Mouse (Mus musculus) layer of hippocampus, adult 8-10 months (tissue): Measurements from ENCODE around the gene Fam131b. TPM values are rescaled to one million over a fixed set of nuclear protein-coding genes. Genes with fewer than 3 reads are reported as not detected.

ENCODE experiments used
- DNase-seq, 2 experiments: peaks; one replicate each; pipeline ENCODE4 v3.0.0; 2022; ENCODE audit warnings: low spot score in 2 of 2
- total RNA-seq, 4 experiments: library from RNA; stranded (reverse); gene quantifications; 2 replicates each; pipeline ENCODE4 v1.2.4; 2022

Gene Fam131b
- 10 to 100 TPM; 72.3 to 80.0 (median 75.9) TPM for total RNA-seq

DNA sequence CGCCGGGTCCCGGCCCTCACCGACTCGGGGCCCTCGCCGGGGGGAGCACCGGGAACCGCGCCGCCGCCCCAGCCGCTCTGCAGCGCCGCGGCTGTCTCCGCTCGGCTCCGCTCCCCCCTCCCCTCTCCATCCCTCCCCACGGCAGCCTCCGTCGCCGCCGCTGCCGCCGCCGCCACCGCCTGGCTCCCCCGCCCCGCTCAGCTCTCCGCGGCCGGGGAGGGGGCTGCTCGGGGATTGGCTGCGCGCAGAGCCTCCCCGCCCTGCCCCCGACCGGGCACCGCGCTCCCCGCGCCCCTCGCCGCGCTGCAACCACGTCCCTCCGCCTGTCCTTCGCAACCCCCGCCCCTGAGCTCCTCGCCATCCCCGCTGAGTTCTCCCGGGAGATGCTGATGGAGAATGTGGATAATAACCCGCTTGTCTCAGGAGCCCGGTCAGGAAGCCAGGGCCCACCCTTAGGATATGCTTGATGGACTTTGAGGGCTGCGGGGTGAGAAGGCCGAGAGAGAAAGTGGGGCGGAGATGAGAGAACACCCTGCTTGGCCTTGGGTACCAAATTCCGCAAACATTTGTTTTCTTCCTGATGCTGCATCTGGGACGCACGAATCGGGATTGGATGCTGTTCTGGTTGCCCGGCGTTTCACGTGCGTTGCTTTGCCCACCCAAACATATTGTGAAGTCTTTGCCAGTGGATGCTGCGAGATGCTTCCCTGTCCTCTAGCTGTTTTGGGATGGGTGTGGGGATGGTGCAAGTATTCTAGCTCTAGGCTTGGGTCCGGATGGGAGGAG, at the start of gene Fam131b:
Gene Fam131b, minus strand, starts transcription at position 162 of the 786 bp plus-strand sequence.
- peak; percentile 45 to 63 for DNase-seq

DNA sequence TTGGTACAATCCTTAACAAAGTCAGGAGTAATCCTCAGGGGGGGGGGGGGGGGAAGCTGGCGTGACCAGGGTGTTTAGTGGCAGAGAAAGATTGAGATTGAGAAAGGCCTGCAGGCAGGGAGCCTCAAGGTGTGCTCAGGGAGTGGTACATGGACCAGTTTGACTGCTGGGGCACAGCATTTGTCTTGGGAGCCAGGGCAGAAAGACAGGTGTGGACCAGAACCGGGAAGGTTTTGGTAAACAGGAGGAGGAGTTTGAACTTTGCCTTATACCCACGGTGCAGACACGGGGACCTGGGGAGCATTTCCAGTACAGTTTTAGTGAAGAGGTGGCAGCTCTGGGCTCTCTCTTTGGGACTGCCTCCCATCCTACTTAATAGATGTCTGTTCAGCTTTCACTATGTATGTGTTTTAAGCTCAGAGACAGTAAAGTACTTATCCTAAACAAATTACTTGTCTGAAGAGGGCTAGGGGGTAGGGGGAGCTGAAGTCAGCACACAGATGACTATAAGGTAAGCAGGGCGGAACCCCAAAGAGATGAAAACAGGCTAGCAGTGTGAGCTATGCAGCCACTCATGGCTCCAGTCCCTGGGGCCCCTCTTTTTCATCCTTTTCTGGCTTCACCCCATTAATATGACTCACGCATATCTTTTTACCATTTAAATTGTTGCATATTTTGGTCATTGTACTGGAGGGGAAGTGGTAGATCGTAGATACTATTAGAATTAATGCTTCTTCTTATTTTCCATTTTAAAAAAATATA, 49.4 kb upstream of the Fam131b start:
- no peak for DNase-seq

DNA sequence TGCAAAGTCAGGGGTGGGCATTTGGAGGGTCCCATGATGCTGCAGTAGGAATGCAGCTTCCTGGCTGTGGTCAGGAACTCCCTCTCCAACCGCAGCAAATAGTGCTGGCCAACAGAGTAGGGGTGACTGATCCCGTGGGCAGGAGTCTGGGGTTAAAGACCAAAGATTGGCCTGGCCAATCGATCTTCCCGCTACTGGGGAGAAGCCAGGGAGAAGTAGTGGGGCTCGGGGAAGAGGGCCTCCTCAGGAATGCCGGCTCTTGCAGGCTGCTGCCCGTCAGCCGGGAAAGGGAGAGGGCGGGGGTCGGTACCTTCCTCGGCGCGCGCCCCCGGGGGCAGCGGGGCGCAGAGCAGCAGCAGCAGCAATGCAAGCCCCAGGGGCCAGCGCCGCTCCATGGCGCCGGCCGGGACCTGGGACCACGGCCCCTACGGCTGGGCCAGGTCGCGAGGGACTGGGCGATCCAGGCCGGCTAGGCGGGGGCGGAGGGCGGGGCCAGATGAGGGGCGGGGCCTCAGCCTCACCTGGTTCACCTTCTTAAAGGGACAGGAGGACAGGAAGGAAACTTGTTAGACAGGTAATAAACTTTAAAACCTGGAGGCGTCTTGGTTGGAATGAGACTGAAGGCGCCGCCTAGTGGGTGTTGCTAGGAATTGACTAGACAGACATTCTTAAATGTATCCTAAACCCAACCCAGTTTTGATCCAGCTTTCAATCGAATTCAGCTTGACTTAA, 48.5 kb upstream of the Fam131b start, which contains the start of gene Epha1:
Gene Epha1, minus strand, starts transcription at position 453 of the 732 bp plus-strand sequence.
- DNase-seq: no peak

DNA sequence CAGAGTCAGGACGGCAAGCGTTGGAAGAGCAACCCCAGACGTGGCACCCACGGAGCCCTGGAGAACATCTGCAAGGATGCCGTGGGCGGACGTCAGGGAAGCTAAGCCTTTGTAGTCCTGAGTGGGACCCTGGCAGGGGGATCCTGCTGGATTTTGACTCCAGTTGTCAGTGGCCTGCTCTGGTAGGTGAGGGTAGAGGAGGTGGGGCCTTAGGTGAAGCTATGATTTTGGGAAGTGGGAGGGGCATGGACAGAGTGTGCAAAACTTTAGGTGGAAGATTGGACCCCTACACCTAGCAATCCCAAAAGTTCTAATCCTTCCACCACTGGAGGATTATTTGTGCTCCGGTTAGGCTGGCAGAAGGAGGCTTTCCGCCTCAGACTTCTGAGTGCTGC, 48.0 kb upstream of the Fam131b start:
- no peak for DNase-seq

DNA sequence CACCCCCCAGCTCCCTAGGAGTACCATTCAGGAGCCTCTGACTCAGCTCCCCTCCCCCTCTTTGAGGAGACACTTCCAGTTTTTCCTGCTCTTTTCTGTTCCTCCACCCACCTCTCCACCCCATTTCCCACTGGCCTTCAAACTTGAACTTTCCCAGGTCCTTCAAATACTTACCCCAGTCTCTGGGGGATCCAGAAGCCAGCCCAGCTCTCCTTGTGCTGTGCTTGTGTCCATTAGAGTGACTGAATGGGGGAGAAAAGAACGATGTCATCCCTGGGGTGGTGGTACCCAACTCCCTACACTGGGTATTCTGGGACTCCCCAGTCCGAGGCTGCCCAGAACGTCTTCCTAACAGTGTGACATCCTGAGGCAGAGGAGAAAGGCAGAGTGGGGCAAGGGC, 47.6 kb upstream of the Fam131b start:
- DNase-seq: no peak

DNA sequence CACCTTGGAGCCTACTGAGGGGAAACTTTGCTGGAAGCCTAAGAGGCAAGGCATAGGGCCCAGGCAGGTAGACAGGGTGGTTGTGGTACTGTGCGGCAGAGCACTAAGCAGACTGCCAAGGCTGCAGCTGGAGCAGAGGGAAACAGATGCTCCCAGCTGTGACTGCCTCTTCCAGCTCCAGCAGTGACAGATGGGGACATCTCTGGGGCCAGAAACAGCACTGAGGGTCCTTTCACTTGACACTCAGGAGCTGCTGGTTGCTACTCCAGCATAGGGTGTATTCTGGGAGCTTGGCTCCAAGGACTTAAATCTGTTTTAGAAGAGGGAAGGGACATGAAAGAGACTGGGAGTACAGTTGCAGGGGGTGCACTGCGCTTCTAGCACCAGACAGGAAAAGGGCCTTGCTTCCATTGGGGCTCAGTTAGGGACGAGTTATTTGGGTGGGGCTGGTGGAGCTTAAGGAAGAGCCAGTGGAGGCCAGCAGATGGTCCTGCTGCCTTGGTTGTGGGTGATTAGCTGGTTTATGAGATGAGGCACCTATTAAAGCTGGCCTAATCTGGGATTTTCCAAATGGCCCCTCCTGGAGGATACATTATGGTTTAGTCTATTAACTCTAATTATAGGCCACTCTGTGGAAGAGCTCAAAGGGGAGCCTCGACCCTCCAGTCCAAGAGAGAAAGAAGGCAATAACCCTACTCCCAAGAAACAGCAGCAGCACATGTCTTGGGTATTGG, 46.4 kb upstream of the Fam131b start:
- no peak for DNase-seq

DNA sequence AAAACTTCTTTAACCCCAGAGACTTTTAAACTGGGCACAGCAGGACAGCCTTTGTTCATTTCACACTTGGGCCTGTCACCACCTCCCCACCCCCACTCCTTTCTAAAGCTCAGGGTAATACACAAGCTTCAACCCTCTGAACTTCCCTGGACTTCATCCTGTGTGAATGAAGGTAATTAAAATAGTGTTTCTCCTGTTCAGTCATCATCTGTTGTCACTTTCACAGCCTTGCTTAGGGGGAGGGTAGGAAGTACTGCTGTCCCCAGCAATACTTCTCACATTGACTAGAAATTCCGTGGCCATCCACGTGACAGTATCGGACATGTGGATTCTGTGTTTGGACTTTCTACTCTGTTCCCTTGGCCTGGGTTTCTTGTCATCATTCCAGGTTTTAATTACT, 45.4 kb upstream of the Fam131b start:
- DNase-seq: no peak

DNA sequence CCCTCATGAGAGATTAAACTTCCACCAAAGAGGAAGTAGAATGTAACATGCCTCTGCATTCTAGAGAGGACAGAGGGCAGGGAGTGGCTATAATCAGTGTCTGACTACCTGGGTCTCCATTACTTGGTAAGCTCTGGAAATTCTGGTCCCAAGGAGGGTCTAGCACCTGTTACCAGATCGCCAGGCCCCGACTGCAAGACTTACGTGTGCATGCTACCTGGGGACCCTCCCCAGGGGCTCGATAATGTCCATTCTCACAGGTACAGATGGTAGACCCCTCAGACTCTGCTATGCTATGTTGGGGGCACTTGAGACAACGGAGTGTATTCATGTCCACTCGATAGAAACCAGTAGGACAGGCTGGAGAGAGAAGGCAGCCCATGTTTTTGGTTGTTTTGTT, 40.8 kb upstream of the Fam131b start:
- no peak for DNase-seq

DNA sequence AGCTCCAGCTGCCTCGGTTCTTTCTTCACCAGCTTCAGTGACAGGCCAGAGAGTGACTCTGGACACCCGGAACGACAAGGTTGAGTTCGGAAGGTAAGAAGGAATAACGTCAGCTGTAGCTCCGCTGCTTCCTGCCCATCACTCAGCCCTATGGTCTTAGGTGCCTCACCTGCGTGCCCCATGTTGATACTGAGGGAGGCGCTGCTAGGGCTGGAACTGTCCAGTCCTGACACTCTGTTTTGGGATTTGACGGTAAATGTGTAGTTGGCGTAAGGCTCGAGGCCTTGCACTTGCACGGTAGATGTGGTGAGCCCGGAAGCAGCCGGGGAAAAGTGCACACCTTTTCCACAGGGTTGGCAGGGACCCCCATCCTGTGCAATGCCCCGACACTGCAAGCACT, 40.2 kb upstream of the Fam131b start:
- DNase-seq: no peak

DNA sequence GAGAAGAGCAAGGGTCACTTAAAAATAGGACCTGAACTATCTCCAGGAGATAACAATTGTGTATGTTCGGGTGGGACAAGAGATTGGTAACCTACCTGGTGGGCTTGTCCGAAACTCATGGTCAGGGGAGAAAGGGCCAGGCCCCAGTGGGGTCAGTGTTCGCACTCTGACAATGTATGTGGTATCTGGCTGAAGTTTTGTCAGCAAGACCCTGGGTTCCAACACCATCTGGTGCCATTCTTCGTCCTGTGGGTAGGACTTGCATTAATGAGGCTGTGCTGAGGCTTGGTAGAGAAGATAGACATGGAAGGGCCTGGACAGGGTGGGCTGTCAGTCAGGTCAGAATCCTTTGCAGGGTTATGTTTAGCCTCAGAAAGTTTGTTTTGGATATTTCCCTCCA, 39.6 kb upstream of the Fam131b start:
- no peak for DNase-seq

DNA sequence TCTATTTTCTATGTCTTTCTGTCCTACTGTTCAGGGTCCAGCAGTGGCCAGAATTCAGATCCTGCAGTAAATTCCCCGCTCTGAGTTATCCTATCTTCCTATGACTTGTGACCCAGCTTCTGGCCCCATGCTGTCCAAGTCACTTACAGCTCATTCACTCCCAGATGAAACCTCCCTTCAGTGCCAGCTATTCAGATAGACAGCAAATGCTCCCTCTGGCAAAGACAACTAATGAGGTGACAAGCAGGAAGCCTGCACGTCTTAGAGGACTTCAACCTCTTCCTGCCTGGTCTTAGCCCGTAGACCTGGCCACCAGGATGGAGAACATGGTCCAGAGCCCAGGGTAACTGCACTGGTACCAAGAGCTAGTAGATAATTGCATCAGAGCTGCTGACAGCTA, 38.5 kb upstream of the Fam131b start:
- DNase-seq: no peak

DNA sequence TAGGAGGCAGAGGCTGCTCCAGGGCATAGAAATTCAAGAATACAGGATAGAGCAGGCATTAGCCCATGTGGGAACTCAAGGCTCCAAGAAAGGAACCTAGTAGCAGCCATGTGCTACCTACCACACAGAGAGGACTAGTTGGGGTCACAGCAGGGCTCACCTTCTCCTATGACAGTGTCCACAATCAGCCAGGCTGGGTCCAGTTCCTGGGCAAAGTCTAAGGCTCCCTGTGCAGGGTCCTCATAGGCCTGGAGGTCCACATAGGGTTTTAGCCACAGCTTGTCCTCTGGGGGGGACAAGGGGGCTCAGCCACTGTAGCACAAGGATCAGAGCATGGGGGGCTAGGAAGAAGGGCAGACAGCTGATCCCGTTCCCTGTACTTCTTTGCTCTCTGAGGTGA, 38.1 kb upstream of the Fam131b start:
- DNase-seq: no peak

DNA sequence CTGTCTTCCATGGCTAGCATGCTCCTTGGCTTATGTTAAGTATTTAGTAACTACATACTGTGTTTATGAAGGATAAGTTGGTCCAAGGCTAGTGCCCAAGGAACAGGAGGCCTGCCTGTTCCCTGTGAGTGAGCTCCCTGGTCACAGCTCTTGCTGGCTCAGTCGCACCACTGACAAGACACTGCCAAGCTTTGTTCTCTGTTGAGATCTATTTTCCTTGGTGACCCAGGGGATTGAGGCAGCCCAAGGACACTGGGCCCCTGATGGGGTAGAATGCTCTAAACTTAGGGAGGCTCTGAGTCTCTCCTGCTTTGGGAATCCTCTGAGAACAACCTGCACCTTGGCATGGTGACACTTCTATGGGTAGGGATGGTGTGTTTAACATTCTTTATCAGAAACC, 37.6 kb upstream of the Fam131b start:
- DNase-seq: no peak

DNA sequence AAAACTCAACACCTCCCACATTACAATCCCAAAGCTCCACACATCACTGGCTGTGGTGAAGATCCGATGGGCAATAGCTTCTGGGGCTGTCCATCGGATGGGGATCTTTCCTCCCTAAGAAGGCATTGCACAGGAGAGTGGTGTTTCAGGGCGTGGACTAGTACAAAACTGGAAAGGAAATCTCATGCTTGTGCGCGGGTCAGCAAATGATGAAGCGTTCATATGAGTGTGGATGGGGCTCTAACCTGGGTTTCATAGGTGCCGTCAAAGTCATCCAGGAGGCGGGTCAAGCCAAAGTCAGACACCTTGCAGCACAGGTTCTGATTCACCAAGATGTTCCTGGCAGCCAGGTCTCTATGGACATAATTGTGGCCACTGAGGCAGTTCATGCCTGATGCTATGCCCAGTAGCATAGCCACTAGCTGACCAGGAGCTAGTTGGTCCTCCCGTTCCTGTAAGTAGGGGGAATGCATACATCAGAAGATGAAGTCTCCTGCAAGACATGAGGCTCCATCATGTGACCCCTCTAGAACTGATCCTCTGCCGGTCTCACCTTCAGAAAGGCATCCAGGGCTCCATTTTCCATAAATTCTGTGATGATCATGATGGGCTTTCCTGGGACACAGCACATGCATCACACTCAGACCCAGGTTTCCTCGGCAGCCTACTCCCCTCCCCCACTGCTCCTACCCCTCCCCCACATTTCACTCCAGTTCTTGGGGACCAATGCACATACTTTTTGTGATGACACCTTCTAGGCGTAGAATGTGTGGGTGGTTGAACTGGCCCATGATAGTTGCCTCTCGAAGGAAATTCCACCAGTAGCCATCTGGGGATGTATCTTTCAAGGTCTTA, 36.8 kb upstream of the Fam131b start:
- no peak for DNase-seq

DNA sequence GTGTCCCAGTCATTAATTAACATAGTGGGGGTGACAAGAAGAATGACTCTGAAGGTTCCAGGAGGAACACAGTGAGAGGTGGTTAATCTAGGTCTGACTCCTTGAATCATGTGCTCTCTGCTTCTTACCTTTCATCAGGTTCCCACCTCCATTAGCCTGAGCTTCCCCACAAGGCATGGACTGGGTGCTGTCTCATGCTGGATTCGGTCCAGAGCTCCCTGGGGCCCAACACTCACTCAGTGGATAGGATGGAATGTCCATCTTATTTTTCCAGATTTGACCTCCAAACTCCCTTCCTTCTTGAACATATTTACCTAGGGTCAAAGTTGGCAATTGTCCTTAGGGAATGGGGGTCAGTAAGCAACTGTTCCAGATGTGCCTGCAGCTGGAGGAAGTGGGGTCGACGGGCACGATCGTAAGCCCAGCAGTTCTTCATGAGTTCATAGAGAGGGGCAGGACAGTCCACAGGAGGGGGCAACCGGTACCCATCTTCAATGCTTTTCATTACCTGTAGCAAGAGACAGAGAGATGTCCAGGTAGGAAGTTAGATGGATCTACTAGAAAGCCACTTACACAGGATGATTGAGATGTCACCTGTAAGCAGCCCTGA, 35.9 kb upstream of the Fam131b start:
- DNase-seq: no peak

DNA sequence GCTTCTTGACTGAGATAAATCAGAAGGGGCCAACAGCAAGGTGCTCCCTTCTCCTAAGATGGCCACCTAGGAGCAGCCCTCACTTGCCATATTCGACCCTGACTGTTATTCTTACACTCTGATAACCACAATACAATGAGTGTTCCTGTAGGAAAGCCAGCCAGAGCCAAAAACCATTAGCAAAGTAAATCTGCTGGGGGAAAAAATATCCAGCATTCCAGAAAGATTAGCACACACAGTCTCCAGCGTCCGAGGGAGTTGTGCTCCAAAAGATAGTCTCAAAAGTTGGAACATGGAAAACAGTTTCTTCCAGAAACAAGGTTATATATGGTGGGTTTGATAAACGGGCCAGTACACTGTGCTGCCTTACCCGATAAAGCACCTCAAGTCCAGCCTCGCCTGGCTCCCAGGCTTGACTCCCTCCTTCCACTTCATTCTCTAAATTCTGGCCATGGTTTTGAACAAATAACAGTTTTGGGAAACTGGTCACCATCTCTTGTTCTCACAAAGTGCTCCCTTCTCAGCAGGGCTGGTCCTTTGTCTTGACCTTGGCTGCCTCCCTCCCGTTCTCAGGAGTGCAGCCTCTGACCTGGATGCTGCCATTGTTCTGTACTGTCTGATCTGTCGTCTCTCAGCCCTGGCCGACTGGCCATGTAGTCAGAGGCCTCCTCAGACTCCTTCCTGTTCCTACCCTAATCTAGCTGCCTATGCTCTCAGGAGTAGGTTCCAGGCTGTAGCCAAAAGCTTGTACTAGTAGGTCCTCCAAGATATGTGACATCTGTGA, 35.1 kb upstream of the Fam131b start:
- DNase-seq: no peak

DNA sequence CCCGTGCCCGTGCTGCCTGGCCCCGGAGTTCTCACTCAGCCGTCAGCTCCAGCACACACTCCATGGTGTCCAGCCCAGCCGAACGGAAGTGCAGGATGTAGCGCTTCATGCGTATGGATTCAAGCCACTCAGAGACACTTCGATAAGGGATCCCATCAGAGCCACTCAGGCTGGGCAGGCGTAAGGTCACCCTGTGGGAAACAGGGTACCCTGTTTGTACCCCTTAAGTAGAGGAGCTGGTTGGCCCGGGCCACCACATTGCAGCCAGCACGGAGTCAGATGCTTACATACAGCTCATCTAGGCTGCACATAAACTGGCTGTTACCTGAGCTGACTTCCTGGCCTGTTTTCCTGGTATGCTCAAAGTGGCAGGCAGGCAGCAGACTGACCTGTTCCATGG, 34.5 kb upstream of the Fam131b start:
- no peak for DNase-seq

DNA sequence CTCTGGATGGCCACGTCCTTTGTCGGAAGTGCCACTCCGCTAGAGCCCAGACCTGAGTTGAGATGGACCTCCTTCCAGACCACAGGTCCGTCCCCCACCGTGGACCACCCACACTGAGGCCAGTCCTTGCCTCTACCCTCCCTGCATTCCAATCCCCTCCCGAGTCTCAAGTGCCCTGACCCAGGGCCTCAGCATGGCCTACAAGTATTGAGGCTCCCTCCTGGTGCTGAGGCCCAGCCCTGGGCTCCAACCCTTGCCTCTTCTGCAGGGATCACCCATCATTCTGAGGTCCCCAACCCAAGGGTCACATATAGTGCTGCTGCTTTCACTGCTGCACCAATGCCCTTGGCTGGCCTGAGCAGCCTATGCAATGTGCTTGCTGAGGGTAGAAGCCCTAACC, 33.5 kb upstream of the Fam131b start:
- DNase-seq: no peak

DNA sequence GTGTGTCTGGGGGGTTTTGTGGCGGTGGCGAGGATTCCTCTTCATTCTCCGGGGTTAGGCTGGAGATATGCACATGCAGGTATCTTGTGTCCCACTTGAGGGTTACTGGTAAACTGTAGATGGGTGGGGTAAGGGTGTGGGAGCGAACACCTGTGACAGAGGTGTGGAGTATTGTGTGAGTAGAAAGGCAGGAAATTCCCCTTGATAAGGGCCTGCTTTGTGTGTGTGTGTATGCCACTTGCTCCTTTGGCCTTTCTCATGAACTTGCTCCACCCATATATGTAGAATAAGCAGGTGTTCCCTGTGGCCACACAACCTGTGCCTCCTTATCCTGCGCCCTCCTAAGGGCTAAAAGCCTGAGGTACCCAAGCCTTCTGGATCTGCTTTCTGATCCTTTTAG, 32.5 kb upstream of the Fam131b start:
- DNase-seq: no peak
